Mouse (Mus musculus): ENCODE results near the gene Fut7. TPM values are rescaled to one million over a fixed set of nuclear protein-coding genes. Genes with fewer than 3 reads are reported as not detected.
A peak's percentile ranks its signal among the peaks of the same experiment; 100 is the strongest.

The Fut7 gene
- total RNA-seq, 2 experiments from 2014 or later: 0.12 to 0.49 TPM

DNA sequence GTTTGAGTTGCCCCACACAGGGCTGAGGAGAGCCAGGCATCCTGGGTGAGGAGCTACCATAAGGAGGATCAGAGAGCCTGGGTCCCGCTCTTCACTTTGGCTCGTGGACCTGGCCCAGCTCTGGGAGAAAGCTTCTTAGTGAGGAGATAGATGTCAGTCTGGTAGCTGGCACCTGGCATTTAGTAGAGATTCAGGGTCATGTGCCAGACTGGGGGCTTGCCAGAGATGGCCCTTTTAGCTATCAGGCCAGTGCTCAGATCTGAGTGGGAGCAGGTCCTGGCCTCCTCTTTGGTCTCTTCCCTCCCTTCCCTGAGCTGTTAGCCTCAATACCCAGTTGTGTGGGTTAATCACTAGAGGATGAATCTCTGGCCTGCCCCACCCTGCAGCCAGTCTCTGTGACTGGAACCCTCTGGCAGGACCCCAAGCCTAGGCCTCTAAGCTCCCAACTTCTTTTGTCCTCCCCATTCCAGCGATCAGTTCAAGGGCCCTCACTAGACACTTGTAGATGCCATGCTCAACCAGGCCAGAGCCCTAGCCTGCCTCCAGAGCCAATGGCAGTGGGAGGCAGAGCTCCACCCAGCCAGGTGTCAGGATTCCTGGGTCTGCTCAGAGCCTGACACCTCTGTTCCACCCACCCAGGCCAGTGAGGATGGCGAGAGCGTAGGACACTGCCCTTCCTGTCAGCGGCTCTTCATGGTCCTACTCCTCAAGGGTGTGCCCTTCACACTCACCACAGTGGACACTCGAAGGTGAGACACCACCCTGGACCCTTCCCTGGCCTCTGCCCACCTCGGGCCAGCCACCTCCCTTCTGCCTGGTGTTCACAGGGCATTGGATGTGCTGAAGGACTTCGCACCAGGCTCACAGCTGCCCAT, 34.2 kb downstream of the Fut7 start:
- no peak for DNase-seq (ENCODE audit: extremely low spot score in 1 of 2, low spot score in 1 of 2)

DNA sequence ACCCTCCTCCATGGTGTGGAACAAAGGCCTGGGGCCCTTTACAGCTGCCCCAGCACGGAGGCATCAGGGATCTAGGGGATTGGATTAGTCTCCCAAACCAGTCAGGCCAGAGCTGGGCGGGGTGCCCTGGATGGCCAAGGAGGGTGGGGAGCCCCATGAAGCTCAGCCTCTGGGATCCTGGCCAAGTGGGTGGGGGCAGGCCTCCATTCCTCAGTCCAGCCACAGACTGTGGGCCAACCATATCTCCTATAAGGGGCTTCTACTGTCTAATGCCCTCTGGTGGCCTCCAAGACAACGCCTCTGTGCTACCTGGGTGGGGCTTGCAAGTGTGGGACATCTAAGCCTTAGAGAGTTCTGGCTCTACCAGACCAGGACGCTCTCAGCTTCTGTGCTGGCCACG, 35.8 kb downstream of the Fut7 start:
- no peak for DNase-seq (ENCODE audit: extremely low spot score in 1 of 2, low spot score in 1 of 2)

- no peak for DNase-seq (ENCODE audit: extremely low spot score in 1 of 2, low spot score in 1 of 2)
Measured at GRCm38 (mm10) chr2:25460135-25460534, 37.1 kb downstream of the Fut7 start.

GRCm38 (mm10) chr2:25460551-25461309, 37.7 kb downstream of the Fut7 start, which contains the start of gene Paxx:
Gene Paxx, minus strand, starts transcription at chr2:25461094.
- peak; percentile 75 to 84 for DNase-seq (ENCODE audit: extremely low spot score in 1 of 2, low spot score in 1 of 2)

DNA sequence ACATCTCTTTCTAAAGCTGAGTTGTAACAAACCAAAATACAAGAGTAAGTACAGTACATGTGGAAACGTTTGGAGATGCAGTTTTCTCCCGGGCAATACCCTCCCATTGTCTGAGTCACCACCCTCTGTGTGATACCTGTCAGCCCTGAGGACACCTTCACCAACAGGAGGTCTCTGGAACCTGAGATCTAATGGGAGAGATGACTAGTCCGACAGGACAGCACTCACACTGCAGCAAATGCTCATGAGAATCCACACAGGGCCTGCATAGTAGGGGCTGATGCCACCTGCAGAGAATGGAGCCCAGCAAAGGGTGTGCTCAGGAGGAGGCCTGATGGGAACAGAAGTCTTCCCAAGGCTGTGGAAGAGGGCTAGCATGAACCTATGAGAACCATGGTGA, 38.3 kb downstream of the Fut7 start:
- DNase-seq (ENCODE audit: extremely low spot score in 1 of 2, low spot score in 1 of 2): no peak

GRCm38 (mm10) chr2:25463630-25464029, 40.6 kb downstream of the Fut7 start:
- DNase-seq (ENCODE audit: extremely low spot score in 1 of 2, low spot score in 1 of 2): no peak

DNA sequence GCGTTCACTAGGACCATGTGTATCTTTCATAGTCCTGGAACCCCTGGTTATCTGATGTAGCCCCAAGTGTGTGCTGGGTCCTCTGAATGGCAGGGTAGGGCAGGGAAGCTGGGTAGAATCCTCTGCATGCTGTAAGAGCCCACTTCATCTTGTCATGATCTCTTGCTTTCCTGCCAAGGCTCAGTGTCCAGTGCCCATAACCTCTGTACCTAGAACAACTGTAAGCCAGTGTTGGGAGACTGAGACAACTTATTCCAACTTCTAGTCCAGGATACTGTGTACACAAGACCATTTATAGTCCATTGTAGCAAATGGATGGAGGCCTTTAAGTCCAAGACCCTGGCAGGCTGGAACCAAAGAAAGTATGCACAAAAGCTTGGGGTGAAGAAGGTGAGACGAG, 42.2 kb downstream of the Fut7 start:
- no peak for DNase-seq (ENCODE audit: extremely low spot score in 1 of 2, low spot score in 1 of 2)

DNA sequence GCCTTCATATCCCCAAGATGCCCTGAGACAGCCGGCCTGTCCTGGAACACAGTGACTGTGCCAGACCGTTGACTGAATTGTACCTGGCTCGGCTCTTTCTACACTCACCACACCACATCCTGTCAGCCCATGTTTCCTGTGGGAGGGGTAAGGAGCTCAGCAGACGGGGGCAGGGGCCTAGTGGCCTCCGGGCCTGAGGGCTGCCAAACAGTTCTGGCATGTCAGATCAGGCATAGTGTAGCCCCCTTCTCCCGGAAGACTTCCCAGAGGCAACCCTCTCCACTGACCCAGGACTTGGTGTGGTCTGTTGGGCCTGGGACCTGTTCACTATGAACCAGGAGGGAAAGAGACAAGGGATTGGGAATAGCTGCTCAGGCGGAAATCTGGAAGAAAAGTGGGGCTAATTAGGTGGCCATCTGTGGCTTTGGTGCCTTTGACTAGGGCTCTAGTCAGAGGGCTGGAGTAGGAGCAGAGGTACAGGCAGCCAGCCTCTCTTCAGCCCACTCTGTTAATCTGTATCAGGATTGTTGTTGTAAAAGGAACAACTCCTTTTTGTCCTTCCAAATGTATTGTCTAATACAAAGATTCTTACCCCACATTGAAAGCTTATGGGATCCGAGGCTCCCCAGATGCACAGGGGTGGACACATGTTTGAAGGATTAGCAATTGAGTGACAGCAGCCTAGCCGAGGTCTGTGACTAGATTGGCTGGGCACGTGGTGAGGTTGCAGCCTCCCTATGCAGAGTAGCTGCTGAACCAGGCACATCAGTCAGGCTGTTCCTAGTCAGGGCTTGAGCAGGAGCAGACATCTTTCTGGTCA, 43.0 kb downstream of the Fut7 start:
- no peak for DNase-seq (ENCODE audit: extremely low spot score in 1 of 2, low spot score in 1 of 2)

DNA sequence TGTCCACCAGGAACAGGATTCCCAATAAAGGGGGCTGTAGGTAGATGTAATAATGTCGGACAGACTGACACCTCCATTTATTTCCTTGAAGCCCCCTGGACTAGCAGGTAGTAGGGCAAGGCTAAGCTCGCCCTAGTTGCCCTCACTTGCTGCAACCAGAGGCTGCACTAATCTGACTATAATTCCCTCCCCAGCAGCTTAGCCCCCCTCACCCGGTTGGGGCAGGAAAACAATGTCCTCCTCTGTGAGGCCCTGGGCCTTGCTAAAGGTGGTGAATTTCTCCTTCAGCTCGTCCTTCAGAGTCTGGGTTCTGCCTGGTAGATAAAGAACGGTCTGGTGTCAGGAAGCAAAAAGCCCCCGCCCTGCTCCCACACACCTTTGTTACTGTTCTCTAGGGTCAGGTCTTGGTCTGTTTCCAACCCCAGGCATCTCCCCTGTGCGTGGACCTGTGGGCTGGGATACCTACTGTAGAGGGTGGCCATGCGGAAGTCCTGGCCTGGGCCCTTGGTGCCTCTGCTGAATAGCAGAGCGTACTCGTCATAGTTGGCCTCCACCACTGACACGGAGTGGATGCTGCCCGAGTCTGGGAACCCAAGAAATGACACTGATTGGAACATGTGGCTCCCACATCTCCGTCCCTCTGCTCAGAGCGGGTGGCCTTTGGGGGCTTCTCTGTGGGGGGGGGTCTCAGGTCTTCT, 44.7 kb downstream of the Fut7 start:
- DNase-seq (ENCODE audit: extremely low spot score in 1 of 2, low spot score in 1 of 2): no peak

DNA sequence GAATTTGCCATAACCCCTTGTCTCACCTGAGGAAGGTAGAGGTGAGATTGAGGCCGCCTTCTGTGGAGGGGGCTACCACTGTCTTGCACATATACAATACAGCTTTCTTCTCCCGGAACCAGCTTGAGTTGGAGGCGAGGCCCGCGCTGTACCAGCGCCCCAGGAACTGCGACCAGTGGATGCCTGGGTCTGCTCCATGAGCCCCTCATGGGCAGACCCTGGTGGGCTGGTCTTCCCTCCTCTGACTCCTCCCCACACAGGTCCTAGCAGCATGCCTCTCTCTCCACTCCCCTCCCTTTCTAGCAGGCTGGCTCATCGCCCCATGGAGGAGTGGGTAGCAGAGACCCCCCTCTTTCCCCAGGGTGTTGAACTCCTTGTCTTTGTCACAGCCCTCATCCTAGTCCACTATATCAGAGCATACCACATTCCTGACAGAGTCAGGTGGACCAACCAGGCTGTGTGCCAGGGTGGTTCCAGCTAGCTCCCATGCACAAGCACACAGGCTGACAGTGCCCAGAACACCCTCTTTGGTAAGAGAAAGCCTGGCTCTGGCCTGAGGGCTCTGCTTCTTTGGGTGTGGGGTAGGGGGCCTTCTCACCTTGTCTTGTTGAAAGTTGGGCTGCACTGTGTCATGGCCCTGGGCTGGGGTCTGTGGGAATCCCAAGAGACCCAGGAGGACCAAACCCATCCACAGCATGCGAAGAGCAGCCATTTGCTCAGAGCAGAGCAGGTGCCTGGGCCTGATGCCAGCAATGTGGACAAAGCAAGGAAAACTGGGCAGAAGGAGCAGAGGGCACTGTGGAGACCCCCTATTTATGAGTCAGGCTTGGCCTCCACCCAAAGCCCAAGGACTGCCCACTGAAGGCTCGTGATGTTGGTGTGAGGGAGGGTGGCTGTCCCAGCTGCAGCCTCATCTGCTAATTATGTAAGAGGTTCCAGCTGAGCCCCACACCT, 46.2 kb downstream of the Fut7 start:
- DNase-seq (ENCODE audit: extremely low spot score in 1 of 2, low spot score in 1 of 2): peak in 1 of 2 experiments; percentile 41

- DNase-seq (ENCODE audit: extremely low spot score in 1 of 2, low spot score in 1 of 2): no peak
Measured at GRCm38 (mm10) chr2:25469969-25470368, 46.9 kb downstream of the Fut7 start, which contains the start of gene Ptgds. Gene Ptgds, minus strand, starts transcription at chr2:25470046.

- no peak for DNase-seq (ENCODE audit: extremely low spot score in 1 of 2, low spot score in 1 of 2)
Measured at GRCm38 (mm10) chr2:25472550-25472949, 49.5 kb downstream of the Fut7 start.

Small RNAs within 50 kb of the gene (microRNA-seq; reads per million reads assigned to microRNA genes)
- 7.5 to 7.6 reads per million in 2 experiments for gene Mir3087

Other genes starting within 250 kb of the Fut7 start
- gene Nrarp, start 242.5 kb upstream of the Fut7 start, total RNA-seq (2021): 10 to 100 TPM; 27.5 to 35.7 TPM
- gene Tor4a, start 226.4 kb upstream of the Fut7 start, total RNA-seq (2021): 1 to 10 TPM; 1.5 TPM
- 10 to 100 TPM; 55.8 to 58.9 TPM for gene Nelfb, start 211.8 kb upstream of the Fut7 start, total RNA-seq (2021)
- under 1 TPM in 1 of 2 experiments, not detected in 1; 0.32 TPM for gene Stpg3, start 208.6 kb upstream of the Fut7 start, total RNA-seq (2021)
- gene Fam166a, start 204.5 kb upstream of the Fut7 start, total RNA-seq (2021): under 1 TPM in 1 of 2 experiments, not detected in 1; 0.59 TPM
- 100 to 1,000 TPM; 330 to 361 TPM for gene Tubb4b, start 198.6 kb upstream of the Fut7 start, total RNA-seq (2021)
- gene Slc34a3, start 188.9 kb upstream of the Fut7 start, total RNA-seq (2021): not detected
- not detected for gene Rnf224, start 186.5 kb upstream of the Fut7 start, total RNA-seq (2021)
- gene Rnf208, start 181.0 kb upstream of the Fut7 start, total RNA-seq (2021): 100 to 1,000 TPM; 230 to 231 TPM
- under 1 TPM in 1 of 2 experiments, not detected in 1; 0.79 TPM for gene Cysrt1, start 180.8 kb upstream of the Fut7 start, total RNA-seq (2021)
- gene AL732309.1, start 176.4 kb upstream of the Fut7 start, total RNA-seq (2021): 1 to 10 TPM; 3.3 to 5.2 TPM
- gene Tmem203, start 167.8 kb upstream of the Fut7 start, total RNA-seq (2021): 10 to 100 TPM; 38.1 to 40.5 TPM
- 10 to 100 TPM; 27.0 to 29.4 TPM for gene Tprn, start 160.6 kb upstream of the Fut7 start, total RNA-seq (2021)
- 10 to 100 TPM; 69.2 to 71.6 TPM for gene Ssna1, start 150.8 kb upstream of the Fut7 start, total RNA-seq (2021)
- gene Anapc2, start 150.8 kb upstream of the Fut7 start, total RNA-seq (2021): 10 to 100 TPM; 85.1 to 86.5 TPM
- not detected for gene Tmem210, start 135.1 kb upstream of the Fut7 start, total RNA-seq (2021)
- gene Lrrc26, start 133.4 kb upstream of the Fut7 start, total RNA-seq (2021): not detected
- gene Grin1, start 104.1 kb upstream of the Fut7 start, total RNA-seq (2021): 100 to 1,000 TPM; 405 to 487 TPM
- gene Man1b1, start 90.9 kb upstream of the Fut7 start, total RNA-seq (2021): 10 to 100 TPM; 53.7 to 56.1 TPM
- gene Dpp7, start 66.9 kb upstream of the Fut7 start, total RNA-seq (2021): 10 to 100 TPM; 30.7 to 31.7 TPM
- 10 to 100 TPM; 14.2 to 14.3 TPM for gene Uap1l1, start 57.6 kb upstream of the Fut7 start, total RNA-seq (2021)
- gene Sapcd2, start 50.9 kb upstream of the Fut7 start, total RNA-seq (2021): 1 to 10 TPM; 5.8 to 6.0 TPM
- 10 to 100 TPM; 15.3 to 18.0 TPM for gene Entpd2, start 27.4 kb upstream of the Fut7 start, total RNA-seq (2021)
- 100 to 1,000 TPM; 427 to 450 TPM for gene Npdc1, start 23.9 kb upstream of the Fut7 start, total RNA-seq (2021)
- gene Abca2, start 5.4 kb downstream of the Fut7 start, total RNA-seq (2021): 100 to 1,000 TPM; 160 to 172 TPM
- gene Clic3, start 33.6 kb downstream of the Fut7 start, total RNA-seq (2021): under 1 TPM; 0.47 to 0.73 TPM
- 10 to 100 TPM; 56.6 to 58.9 TPM for gene Paxx, start 37.8 kb downstream of the Fut7 start, total RNA-seq (2021)
- gene Ptgds, start 46.8 kb downstream of the Fut7 start, total RNA-seq (2021): 100 to 1,000 TPM; 329 to 404 TPM
- not detected for gene Lcn12, start 70.6 kb downstream of the Fut7 start, total RNA-seq (2021)
- 100 to 1,000 TPM; 114 to 131 TPM for gene Fbxw5, start 77.5 kb downstream of the Fut7 start, total RNA-seq (2021)
- gene C8g, start 78.5 kb downstream of the Fut7 start, total RNA-seq (2021): 1 to 10 TPM in 1 of 2 experiments, under 1 TPM in 1; 0.87 to 1.1 TPM
- gene Traf2, start 123.7 kb downstream of the Fut7 start, total RNA-seq (2021): 10 to 100 TPM in 1 of 2 experiments, 1 to 10 TPM in 1; 9.5 to 10.5 TPM
- gene Edf1, start 134.6 kb downstream of the Fut7 start, total RNA-seq (2021): 100 to 1,000 TPM; 211 to 232 TPM
- gene Mamdc4, start 151.6 kb downstream of the Fut7 start, total RNA-seq (2021): 1 to 10 TPM; 1.9 to 2.3 TPM
- 10 to 100 TPM; 67.9 to 75.4 TPM for gene Phpt1, start 152.0 kb downstream of the Fut7 start, total RNA-seq (2021)
- gene Ajm1, start 158.5 kb downstream of the Fut7 start, total RNA-seq (2021): 100 to 1,000 TPM; 104 to 117 TPM
- 100 to 1,000 TPM; 128 to 145 TPM for gene Rabl6, start 185.3 kb downstream of the Fut7 start, total RNA-seq (2021)
- gene Ccdc183, start 194.4 kb downstream of the Fut7 start, total RNA-seq (2021): not detected
- 10 to 100 TPM; 21.3 to 24.7 TPM for gene Tmem141, start 198.7 kb downstream of the Fut7 start, total RNA-seq (2021)
- under 1 TPM; 0.44 to 0.80 TPM for gene Fcna, start 204.8 kb downstream of the Fut7 start, total RNA-seq (2021)
- not detected for gene Lcn8, start 229.9 kb downstream of the Fut7 start, total RNA-seq (2021)
- not detected for gene Lcn5, start 234.7 kb downstream of the Fut7 start, total RNA-seq (2021)

All from layer of hippocampus, postnatal 25 days (tissue).